Mouse (Mus musculus) lung, embryonic 16.5 days (tissue): ENCODE results near the gene Olfr555. TPM values are rescaled to one million over a fixed set of nuclear protein-coding genes. Genes with fewer than 3 reads are reported as not detected.
"Not testable (repeated sequence)": the region's sequence is repeated elsewhere in the genome, so short reads cannot be mapped to it uniquely, and the experiment has no call there.

ENCODE experiments used
- ATAC-seq: fragments of 200-750 bp; cut with Nextera tagmentation; 2 replicates; pipeline ENCODE4 v1.8.0; 2017; ENCODE audit warnings: low read depth, mild to moderate bottlenecking, moderate library complexity
- H3K27ac ChIP-seq: fragments of 300-500 bp; sonication (generic); 2 replicates; pipeline ENCODE4 v1.5.1; 2014; ENCODE audit warnings: mild to moderate bottlenecking, control low read depth, low read length
- H3K27me3 ChIP-seq: fragments of 300-500 bp; sonication (generic); 2 replicates; pipeline ENCODE4 v1.6.1; 2014; ENCODE audit warnings: low read depth, low read length, mixed read lengths; ENCODE audit not compliant: control insufficient read depth, insufficient read depth
- H3K36me3 ChIP-seq: fragments of 300-500 bp; sonication (generic); 2 replicates; pipeline ENCODE4 v1.6.1; 2014; ENCODE audit warnings: low read length; ENCODE audit not compliant: control insufficient read depth, insufficient read depth
- H3K4me1 ChIP-seq: fragments of 300-500 bp; sonication (generic); replicated peaks from 2 replicates; pipeline ENCODE4 v1.6.1; 2014; ENCODE audit warnings: low read length, mixed read lengths; ENCODE audit not compliant: control insufficient read depth, insufficient read depth
- H3K4me2 ChIP-seq: fragments of 300-500 bp; sonication (generic); 2 replicates; pipeline ENCODE4 v1.6.1; 2014; ENCODE audit warnings: low read depth, low read length, control low read depth
- H3K4me3 ChIP-seq: fragments of 300-500 bp; sonication (generic); 2 replicates; pipeline ENCODE4 v1.5.1; 2014; ENCODE audit warnings: mild to moderate bottlenecking, low read length, control low read depth
- H3K9ac ChIP-seq: fragments of 300-500 bp; sonication (generic); 2 replicates; pipeline ENCODE4 v1.6.1; 2014; ENCODE audit warnings: low read length, control low read depth
- H3K9me3 ChIP-seq: fragments of 300-500 bp; sonication (generic); 2 replicates; pipeline ENCODE4 v1.6.1; 2016; ENCODE audit warnings: low read length; ENCODE audit not compliant: control insufficient read depth
- WGBS: fragments of 180-500 bp; shearing (Covaris S2); extraction: QIAGEN DNeasy Blood & Tissue Kit; methylation state at CpG from one replicate; pipeline ENCODE4 v1.1.7; 2014; 5-methylcytosine and 5-hydroxymethylcytosine counted together
- polyA plus RNA-seq: library from polyadenylated mRNA; unstranded; fragments of >200 nt; fragmentation: Nextera tagmentation; extraction: Ambion mirVana; gene quantifications from 2 replicates; pipeline ENCODE4 v1.2.1, GENCODE M21; 2015

Olfr555 gene
- polyA plus RNA-seq: not detected in 2 replicates

- Histone ChIP-seq H3K4me2 (no peak within 1 kb of the TSS), H3K4me3 (no peak within 1 kb of the TSS), H3K27me3 (no peaks in the 10 kb centered on the region), H3K4me1 (no peaks in the 10 kb centered on the region), H3K27ac (no peak within 1 kb of the TSS), H3K9me3 (no peaks in the 10 kb centered on the region), H3K36me3 (no peaks in the 10 kb centered on the region), H3K9ac (no peak within 1 kb of the TSS)
- ATAC-seq: no peak
- 78% methylated on average over 1 of the region's 1 CpGs for WGBS
These were observed at the start of gene Olfr555 for GRCm38 (mm10) chr7:102658523-102658922. Gene Olfr555, plus strand, starts transcription at chr7:102658823.

DNA sequence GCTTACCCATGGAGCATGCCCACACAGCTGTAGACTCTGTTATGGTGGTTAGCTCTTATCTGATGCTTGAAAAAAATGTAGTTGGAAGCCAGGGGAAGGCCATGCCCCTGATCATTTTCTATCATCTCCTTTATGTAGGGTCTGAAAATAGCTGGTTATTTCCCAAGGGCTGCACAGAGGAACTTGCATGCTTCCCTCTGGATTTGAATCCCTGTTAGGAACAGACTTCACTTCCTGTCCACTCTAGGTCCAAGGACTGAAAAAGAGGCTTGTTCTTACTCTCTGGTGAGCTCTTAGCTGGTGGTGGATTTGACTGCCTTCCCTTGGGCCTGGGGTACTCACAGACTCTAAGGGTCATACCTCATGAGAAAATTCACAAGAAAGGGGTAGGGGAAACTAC lies 40.5 kb upstream of the Olfr555 start, which contains the start of gene Olfr553:
Olfr553 (minus strand) TSS at position 101 of the 400 bp plus-strand sequence.
- H3K27me3 ChIP-seq: no peaks in the 10 kb centered on the region
- no peaks in the 10 kb centered on the region for H3K9me3 ChIP-seq
- no peaks in the 10 kb centered on the region for H3K36me3 ChIP-seq
- no peak within 1 kb of the TSS for H3K9ac ChIP-seq
- no peak within 1 kb of the TSS for H3K4me3 ChIP-seq
- no peak within 1 kb of the TSS for H3K4me2 ChIP-seq
- H3K27ac ChIP-seq: no peak within 1 kb of the TSS
- ATAC-seq: no peak
- H3K4me1 ChIP-seq: no peaks in the 10 kb centered on the region

- 33% methylated on average over 5 of the region's 5 CpGs for WGBS
- no peak overlapping the region for H3K9ac ChIP-seq
- H3K27me3 ChIP-seq: no peaks in the 10 kb centered on the region
- no peaks in the 10 kb centered on the region for H3K4me1 ChIP-seq
- H3K36me3 ChIP-seq: no peaks in the 10 kb centered on the region
- H3K4me2 ChIP-seq: no peak overlapping the region
- no peak overlapping the region for H3K27ac ChIP-seq
- no peaks in the 10 kb centered on the region for H3K9me3 ChIP-seq
- no peak overlapping the region for H3K4me3 ChIP-seq
- peak; percentile 74 for ATAC-seq
These were observed 39.0 kb upstream of the Olfr555 start for GRCm38 (mm10) chr7:102619608-102620007.

GRCm38 (mm10) chr7:102620368-102620767 lies 38.3 kb upstream of the Olfr555 start:
- H3K4me2 ChIP-seq, H3K9ac ChIP-seq, H3K27me3 ChIP-seq, H3K4me3 ChIP-seq, H3K9me3 ChIP-seq, ATAC-seq, H3K4me1 ChIP-seq, H3K27ac ChIP-seq, H3K36me3 ChIP-seq: not testable (repeated sequence)
- WGBS: 83% methylated on average over 19 of the region's 19 CpGs

DNA sequence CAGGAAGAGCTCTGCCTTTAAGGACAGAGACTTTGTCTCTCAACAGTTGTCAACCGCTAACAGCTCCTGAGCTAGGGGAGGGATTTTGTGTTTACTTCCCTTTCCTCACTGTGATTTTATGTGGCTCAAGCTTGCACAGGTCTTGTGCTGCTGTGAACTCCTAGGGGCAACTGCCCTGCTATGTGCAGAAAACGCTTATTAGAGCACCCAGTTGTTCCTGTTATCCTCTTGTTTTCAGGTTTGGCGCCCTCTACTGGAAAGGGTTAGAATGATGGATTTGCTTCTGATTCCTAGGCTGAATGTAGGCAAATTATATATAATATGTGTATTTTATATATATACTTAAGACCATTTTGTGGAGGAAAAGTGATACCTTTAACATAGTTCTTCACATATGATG lies 22.0 kb upstream of the Olfr555 start:
- no peak overlapping the region for H3K4me2 ChIP-seq
- 37% methylated on average over 3 of the region's 3 CpGs for WGBS
- no peak overlapping the region for H3K27ac ChIP-seq
- H3K9me3 ChIP-seq: no peaks in the 10 kb centered on the region
- H3K4me1 ChIP-seq: no peaks in the 10 kb centered on the region
- H3K4me3 ChIP-seq: no peak overlapping the region
- H3K9ac ChIP-seq: no peak overlapping the region
- H3K27me3 ChIP-seq: no peaks in the 10 kb centered on the region
- no peaks in the 10 kb centered on the region for H3K36me3 ChIP-seq
- ATAC-seq: no peak

- no peak within 1 kb of the TSS for H3K27ac ChIP-seq
- 48% methylated on average over 1 of the region's 1 CpGs for WGBS
- no peak for ATAC-seq
- H3K27me3 ChIP-seq: no peaks in the 10 kb centered on the region
- H3K9ac ChIP-seq: no peak within 1 kb of the TSS
- no peaks in the 10 kb centered on the region for H3K4me1 ChIP-seq
- H3K9me3 ChIP-seq: no peaks in the 10 kb centered on the region
- H3K36me3 ChIP-seq: no peaks in the 10 kb centered on the region
- no peak within 1 kb of the TSS for H3K4me2 ChIP-seq
- H3K4me3 ChIP-seq: no peak within 1 kb of the TSS
These were observed 20.5 kb upstream of the Olfr555 start, which contains the start of gene Olfr554 for GRCm38 (mm10) chr7:102638132-102638531. Gene Olfr554, plus strand, starts transcription at chr7:102638432.

- not testable (repeated sequence) for H3K9ac ChIP-seq, H3K36me3 ChIP-seq
- 70% methylated on average over 4 of the region's 4 CpGs for WGBS
These were observed 13.7 kb upstream of the Olfr555 start for GRCm38 (mm10) chr7:102644945-102645344.

DNA sequence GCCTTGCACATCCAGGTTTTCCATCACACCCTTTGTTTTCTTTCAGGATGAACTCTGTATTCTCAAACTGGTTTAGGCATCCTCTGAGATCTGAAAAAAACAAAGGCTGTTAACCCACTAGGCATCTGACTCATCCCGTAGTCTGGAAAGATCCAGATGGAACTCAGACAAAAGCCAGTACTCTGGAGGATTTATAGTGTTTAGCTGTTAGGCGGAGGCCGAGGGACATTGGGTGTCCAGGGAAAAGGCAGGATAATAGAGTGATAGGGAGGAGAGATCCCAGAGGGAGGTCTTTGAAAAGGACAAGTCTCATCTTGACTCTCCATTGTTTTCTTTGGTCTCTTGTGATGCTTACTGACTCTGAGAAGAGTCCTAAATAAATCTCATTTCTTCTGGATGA lies 6.0 kb downstream of the Olfr555 start, which contains the start of gene Olfr556:
Olfr556 (plus strand) TSS at position 301 of the 400 bp plus-strand sequence.
- H3K4me3 ChIP-seq: no peak within 1 kb of the TSS
- H3K9ac ChIP-seq: no peak within 1 kb of the TSS
- no peaks in the 10 kb centered on the region for H3K36me3 ChIP-seq
- H3K4me2 ChIP-seq: no peak within 1 kb of the TSS
- H3K9me3 ChIP-seq: no peaks in the 10 kb centered on the region
- no peaks in the 10 kb centered on the region for H3K27me3 ChIP-seq
- 65% methylated on average over 3 of the region's 3 CpGs for WGBS
- ATAC-seq: no peak
- H3K4me1 ChIP-seq: no peaks in the 10 kb centered on the region
- no peak within 1 kb of the TSS for H3K27ac ChIP-seq

More at GRCm38 (mm10) chr7:102644945-102645344, 13.7 kb upstream of the Olfr555 start:
- H3K27ac ChIP-seq, H3K4me3 ChIP-seq, H3K9me3 ChIP-seq, H3K27me3 ChIP-seq, H3K4me1 ChIP-seq, ATAC-seq, H3K4me2 ChIP-seq: not testable (repeated sequence)

DNA sequence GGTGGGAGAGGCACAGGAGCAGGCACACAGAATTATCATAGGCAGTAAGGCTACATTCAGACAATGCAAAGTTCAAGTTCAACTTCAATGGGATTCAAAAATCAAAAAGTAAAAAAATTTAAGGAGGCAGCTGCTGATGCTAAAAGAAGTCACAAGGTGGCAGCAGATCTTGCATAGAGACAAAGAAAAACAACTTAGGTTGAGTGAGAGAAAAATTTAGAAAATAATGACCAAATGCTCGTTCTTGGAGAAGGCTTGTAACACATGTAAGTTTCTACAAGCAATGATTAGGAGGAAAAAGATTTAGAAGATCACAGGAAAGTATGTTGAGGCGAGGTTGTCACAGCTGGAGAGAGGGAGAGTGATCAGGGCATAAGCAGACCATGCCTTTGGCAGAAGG lies 6.8 kb downstream of the Olfr555 start:
- H3K4me2 ChIP-seq: no peak overlapping the region
- ATAC-seq: no peak
- H3K27me3 ChIP-seq: no peaks in the 10 kb centered on the region
- H3K4me3 ChIP-seq: no peak overlapping the region
- no peaks in the 10 kb centered on the region for H3K4me1 ChIP-seq
- WGBS: 29% methylated on average over 2 of the region's 2 CpGs
- no peak overlapping the region for H3K27ac ChIP-seq
- H3K36me3 ChIP-seq: no peaks in the 10 kb centered on the region
- no peak overlapping the region for H3K9ac ChIP-seq
- no peaks in the 10 kb centered on the region for H3K9me3 ChIP-seq

- H3K4me1 ChIP-seq: no peaks in the 10 kb centered on the region
- no peak overlapping the region for H3K27ac ChIP-seq
- no peaks in the 10 kb centered on the region for H3K27me3 ChIP-seq
- no peak overlapping the region for H3K4me2 ChIP-seq
- no peak for ATAC-seq
- 67% methylated on average over 2 of the region's 2 CpGs for WGBS
- H3K9ac ChIP-seq: no peak overlapping the region
- H3K4me3 ChIP-seq: no peak overlapping the region
- H3K9me3 ChIP-seq: no peaks in the 10 kb centered on the region
- no peaks in the 10 kb centered on the region for H3K36me3 ChIP-seq
These were observed 17.6 kb downstream of the Olfr555 start for GRCm38 (mm10) chr7:102676225-102676624.
